ENCODE assay signal across 9 mouse cellular contexts in the genomic region with DNA sequence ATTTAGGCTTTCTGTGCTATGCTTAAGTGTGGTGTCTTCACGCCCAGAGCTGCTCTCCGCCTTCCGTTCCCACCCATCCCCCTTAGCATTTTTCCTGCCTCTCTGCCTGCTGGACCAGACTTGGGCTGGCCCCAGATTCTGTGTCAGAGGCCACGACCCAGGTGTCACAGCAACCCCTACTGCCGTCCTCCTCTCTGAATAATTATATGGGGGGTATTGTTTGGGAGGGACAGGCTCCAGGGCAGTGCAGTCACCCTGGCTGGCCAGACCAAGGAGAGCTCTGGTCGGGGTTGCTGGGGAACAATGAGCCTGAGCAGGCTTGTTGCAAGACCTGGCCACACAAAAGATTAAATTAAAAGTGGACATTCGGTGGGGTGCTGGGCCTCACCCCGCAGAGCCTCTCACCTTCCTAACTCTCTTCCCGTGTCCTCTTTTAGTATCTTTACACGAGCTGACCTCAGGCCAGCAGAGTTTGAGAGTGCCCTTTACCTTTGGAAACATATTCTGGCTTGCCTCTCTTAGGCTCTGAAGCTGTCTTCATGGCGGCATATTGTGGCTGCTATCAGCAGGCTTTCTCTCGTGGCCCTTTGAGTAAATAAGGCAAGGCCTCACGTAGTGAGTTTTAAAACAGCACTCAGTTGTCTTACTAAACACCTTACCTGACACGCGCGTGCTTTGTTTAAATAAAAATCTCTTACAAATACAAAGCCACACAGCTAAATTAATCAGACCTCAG. TPM values are rescaled to one million over a fixed set of nuclear protein-coding genes. Genes with fewer than 3 reads are reported as not detected.
A peak's percentile ranks its signal among the peaks of the same experiment; 100 is the strongest.
DNase-seq lines count a peak whose midpoint lies in the region; ATAC-seq and TF ChIP-seq lines count a peak whose summit lies in the region.
"Had no signal": no experiment of that assay in that cellular context is flagged by ENCODE, and none has a peak within 500 bp of the region (broad histone marks: within the 10 kb centered on the region; RNA-seq: fewer than 3 reads in every experiment).

No protein-coding gene starts in this region.

- peak overlapping the region; percentile 37 for H3K4me2 ChIP-seq in heart, embryonic 13.5 days
- H3K4me2 ChIP-seq in limb, embryonic 11.5 days (ENCODE audit: low read depth, severe bottlenecking): no peak overlapping the region; the same call in 1 of the 2 replicates

- no peak for TF ChIP-seq POLR2A in ES-Bruce4 (IDR thresholded peaks at IDR 0.05; ENCODE audit: insufficient read depth, low read length)

- TF ChIP-seq CTCF in ES-Bruce4 (IDR thresholded peaks at IDR 0.05; ENCODE audit: low read depth, low read length): no peak

- H3K4me1 ChIP-seq in ES-Bruce4 (ENCODE audit: control insufficient read depth, insufficient read depth, low read length): peaks cover 2% of the 10 kb centered on the region
- H3K4me1 ChIP-seq in heart, embryonic 13.5 days: peaks cover 44% of the 10 kb centered on the region
- peaks cover 45% of the 10 kb centered on the region for H3K4me1 ChIP-seq in limb, embryonic 11.5 days (ENCODE audit: control insufficient read depth, insufficient read depth, low read length)

- no peaks in the 10 kb centered on the region for H3K9me3 ChIP-seq in ES-Bruce4 (replicated peaks; ENCODE audit: control insufficient read depth, insufficient read depth, low read length, poor library complexity, severe bottlenecking)
- no peaks in the 10 kb centered on the region for H3K9me3 ChIP-seq in heart, embryonic 13.5 days
- H3K9me3 ChIP-seq in limb, embryonic 11.5 days (ENCODE audit: control insufficient read depth, low read length): no peaks in the 10 kb centered on the region

- no peak for ATAC-seq in heart, embryonic 13.5 days (ENCODE audit: extremely low read depth, insufficient number of reproducible peaks, low FRiP score, low TSS enrichment)
- ATAC-seq in limb, embryonic 11.5 days (ENCODE audit: insufficient number of reproducible peaks, low FRiP score, low TSS enrichment, low read depth): no peak

- no peak overlapping the region; the same call in 1 of the 2 replicates for H3K27ac ChIP-seq in ES-Bruce4 (ENCODE audit: insufficient read depth, low read length)
- peak overlapping the region; percentile 82 for H3K27ac ChIP-seq in heart, embryonic 13.5 days (replicated peaks)
- H3K27ac ChIP-seq in limb, embryonic 11.5 days (replicated peaks; ENCODE audit: low read depth, low read length): peak overlapping the region; percentile 67

- no peaks in the 10 kb centered on the region for H3K27me3 ChIP-seq in ES-Bruce4 (ENCODE audit: control insufficient read depth, insufficient read depth, low read length, poor library complexity, severe bottlenecking)
- no peaks in the 10 kb centered on the region for H3K27me3 ChIP-seq in heart, embryonic 13.5 days (replicated peaks)
- no peaks in the 10 kb centered on the region for H3K27me3 ChIP-seq in limb, embryonic 11.5 days (ENCODE audit: control insufficient read depth, insufficient read depth, low read length)

- H3K4me3 ChIP-seq in ES-Bruce4 (ENCODE audit: low read depth, low read length): no peak overlapping the region
- H3K4me3 ChIP-seq in heart, embryonic 13.5 days: no peak overlapping the region
- H3K4me3 ChIP-seq in limb, embryonic 11.5 days (ENCODE audit: low read depth, low read length): no peak overlapping the region

- H3K9ac ChIP-seq in ES-Bruce4 (ENCODE audit: low read depth, poor library complexity, severe bottlenecking): no peak overlapping the region
- H3K9ac ChIP-seq in heart, embryonic 13.5 days: peak overlapping the region; percentile 45
- no peak overlapping the region for H3K9ac ChIP-seq in limb, embryonic 11.5 days (ENCODE audit: low read length)

- peak; percentile 26 for DNase-seq in adrenal gland, postnatal 14 days
- DNase-seq in adrenal gland, adult 18-20 months (ENCODE audit: low spot score in 2 of 2): no peak
- peak; percentile 52 for DNase-seq in limb, embryonic 11.5 days (ENCODE audit: low spot score)
- no peak for DNase-seq in thymus, adult 18-20 months
- DNase-seq in thymus, postnatal 14 days: no peak
- no peak for DNase-seq in frontal cortex, postnatal 14 days (ENCODE audit: low spot score in 2 of 2)
- DNase-seq: gastrocnemius, postnatal 25 days had no signal

- WGBS in heart, embryonic 13.5 days: 29% methylated on average over 16 of the region's 16 CpGs
- WGBS in limb, embryonic 11.5 days: 27% methylated on average over 16 of the region's 16 CpGs

- 0 out of 2 replicates have a peak, but pooled peaks have one; percentile 15 for TF ChIP-seq EP300 in ES-Bruce4 (IDR thresholded peaks at IDR 0.05; ENCODE audit: insufficient read depth, low read depth, low read length)

- no peaks in the 10 kb centered on the region for H3K36me3 ChIP-seq in ES-Bruce4 (ENCODE audit: control insufficient read depth, insufficient read depth, low read length, poor library complexity, severe bottlenecking)
- H3K36me3 ChIP-seq in heart, embryonic 13.5 days: no peaks in the 10 kb centered on the region
- H3K36me3 ChIP-seq in limb, embryonic 11.5 days (ENCODE audit: control insufficient read depth, insufficient read depth, low read length): peaks cover 2% of the 10 kb centered on the region; the same call in 1 of the 2 replicates

RNA-seq across cellular contexts. Expression of a gene that starts 45.1 kb away (rescaled TPM):
- 3.0 and 3.4 TPM in 2 replicates for total RNA-seq in adrenal gland, postnatal 14 days (2021)
- total RNA-seq in adrenal gland, adult 18-20 months (2021): 1 to 10 TPM; 3.4 to 3.7 TPM
- 1.2 and 1.3 TPM in 2 replicates for polyA plus RNA-seq in ES-Bruce4 (2011; ENCODE audit: insufficient read depth, insufficient read length, low read depth, missing spikeins)
- polyA plus RNA-seq in heart, embryonic 13.5 days (2015; fragmentation: Nextera tagmentation; extraction: Ambion mirVana): 1.8 and 2.0 TPM in 2 replicates
- 11.4 and 12.4 TPM in 2 replicates for polyA plus RNA-seq in limb, embryonic 11.5 days (2014; fragmentation: Nextera tagmentation; extraction: Ambion mirVana)

Comparison
In these comparisons a context has a peak if more than half of its experiments do, and no peak if none do; other contexts are left out.
1. DNase-seq: peak in adrenal gland, postnatal 14 days (single experiment) and limb, embryonic 11.5 days (single experiment); none in adrenal gland, adult 18-20 months (0 of 2), thymus, adult 18-20 months (0 of 2), thymus, postnatal 14 days (single experiment) and frontal cortex, postnatal 14 days (0 of 2).